8 mouse cellular contexts compared by ENCODE assay signal in genomic region chr15:98108297-98109152, GRCm38 (mm10). TPM values are rescaled to one million over a fixed set of nuclear protein-coding genes. Genes with fewer than 3 reads are reported as not detected.
DNase-seq lines count a peak whose midpoint lies in the region; ATAC-seq and TF ChIP-seq lines count a peak whose summit lies in the region.

No protein-coding gene starts in this region.

- peak overlapping the region; percentile 70 to 86 for H3K4me3 ChIP-seq in MEL (ENCODE audit: control insufficient read depth in 1 of 2, insufficient read depth in 1 of 2, low read depth in 2 of 2, low read length in 2 of 2)
- peak overlapping the region; percentile 70 for H3K4me3 ChIP-seq in forebrain, embryonic 16.5 days (replicated peaks; ENCODE audit: low read length)
- H3K4me3 ChIP-seq in liver, postnatal 0 days (ENCODE audit: low read depth, low read length), result peak overlapping the region; percentile 64
- peak overlapping the region; percentile 54 for H3K4me3 ChIP-seq in neural tube, embryonic 14.5 days (ENCODE audit: low read depth, low read length)

- DNase-seq in MEL (ENCODE audit: low read depth, low spot score), result peak; percentile 99
- peak; percentile 89 to 96 for DNase-seq in cerebellum, adult 18-20 months
- peak; percentile 76 for DNase-seq in heart, postnatal 25 days (ENCODE audit: low spot score)
- peak; percentile 85 for DNase-seq in layer of hippocampus, adult 11-12 months (ENCODE audit: low spot score)
- DNase-seq in liver, postnatal 0 days, result peak; percentile 80
- peak; percentile 87 for DNase-seq in testis, postnatal 10 days (ENCODE audit: low spot score)

- 2% methylated on average over 37 of the region's 37 CpGs for WGBS in forebrain, embryonic 16.5 days
- 3% methylated on average over 37 of the region's 37 CpGs for WGBS in liver, postnatal 0 days (ENCODE audit: insufficient replicate concordance)
- WGBS in neural tube, embryonic 14.5 days, result 3% methylated on average over 37 of the region's 37 CpGs

- TF ChIP-seq POLR2A in MEL (IDR thresholded peaks at IDR 0.05; ENCODE audit: control insufficient read depth in 1 of 2, insufficient read depth in 1 of 2, low read depth in 1 of 2, low read length in 2 of 2, poor library complexity in 1 of 2), result peak; percentile 57 to 76

- no peak for TF ChIP-seq EP300 in MEL (IDR thresholded peaks at IDR 0.05; ENCODE audit: low read depth in 1 of 2, low read length in 2 of 2)
- TF ChIP-seq EP300 in liver, postnatal 0 days (IDR thresholded peaks at IDR 0.05; ENCODE audit: low read depth), result no peak

- intact Hi-C loops in heart, postnatal 25 days (cut with DNase I), result loop anchor here (2.0 kb wide), 1 partner anchor 16 kb away; the partner anchor contains the start of genes Pfkm and Senp1

- peak overlapping the region; percentile 75 for H3K27ac ChIP-seq in MEL (ENCODE audit: control insufficient read depth, low read depth, low read length)
- H3K27ac ChIP-seq in forebrain, embryonic 16.5 days (ENCODE audit: low read length), result peak overlapping the region; percentile 77
- H3K27ac ChIP-seq in liver, postnatal 0 days (ENCODE audit: low read depth), result no peak overlapping the region
- H3K27ac ChIP-seq in neural tube, embryonic 14.5 days (ENCODE audit: low read depth, low read length), result peak overlapping the region; percentile 74

- peak overlapping the region; percentile 69 for H3K9ac ChIP-seq in MEL (ENCODE audit: control insufficient read depth, low read depth, low read length, poor library complexity, severe bottlenecking)
- H3K9ac ChIP-seq in forebrain, embryonic 16.5 days (replicated peaks; ENCODE audit: low read depth, low read length), result peak overlapping the region; percentile 85
- peak overlapping the region; percentile 70 for H3K9ac ChIP-seq in liver, postnatal 0 days (replicated peaks)
- H3K9ac ChIP-seq in neural tube, embryonic 14.5 days (replicated peaks; ENCODE audit: low read depth, low read length), result peak overlapping the region; percentile 74

- H3K4me1 ChIP-seq in MEL (ENCODE audit: control insufficient read depth in 1 of 2, insufficient read depth in 2 of 2, low read length in 2 of 2), result peaks cover 37 to 48% of the 10 kb centered on the region in 2 experiments
- peaks cover 17% of the 10 kb centered on the region for H3K4me1 ChIP-seq in forebrain, embryonic 16.5 days (replicated peaks; ENCODE audit: control insufficient read depth, insufficient read depth, low read length)
- H3K4me1 ChIP-seq in liver, postnatal 0 days (ENCODE audit: insufficient read depth), result peaks cover 12% of the 10 kb centered on the region
- H3K4me1 ChIP-seq in neural tube, embryonic 14.5 days (ENCODE audit: control insufficient read depth, insufficient read depth, low read length), result peaks cover 6% of the 10 kb centered on the region

- H3K27me3 ChIP-seq in MEL (ENCODE audit: control insufficient read depth in 1 of 2, insufficient read depth in 2 of 2, low read length in 2 of 2), result no peaks in the 10 kb centered on the region
- H3K27me3 ChIP-seq in forebrain, embryonic 16.5 days (replicated peaks; ENCODE audit: control insufficient read depth, insufficient read depth, low read length), result no peaks in the 10 kb centered on the region
- H3K27me3 ChIP-seq in liver, postnatal 0 days (ENCODE audit: insufficient read depth, low read length), result no peaks in the 10 kb centered on the region
- H3K27me3 ChIP-seq in neural tube, embryonic 14.5 days (ENCODE audit: control insufficient read depth, insufficient read depth, low read length), result no peaks in the 10 kb centered on the region

- peaks cover 6 to 40% of the 10 kb centered on the region in 2 experiments; a peak in 3 of 4 replicates for H3K36me3 ChIP-seq in MEL (ENCODE audit: control insufficient read depth in 1 of 2, insufficient read depth in 2 of 2, low read length in 2 of 2)
- H3K36me3 ChIP-seq in forebrain, embryonic 16.5 days (ENCODE audit: control insufficient read depth, insufficient read depth), result no peaks in the 10 kb centered on the region; the same call in 1 of the 2 replicates
- 0 out of 2 replicates have a peak, but pooled peaks cover 3% of the 10 kb centered on the region for H3K36me3 ChIP-seq in liver, postnatal 0 days (replicated peaks; ENCODE audit: insufficient read depth, low read length)
- H3K36me3 ChIP-seq in neural tube, embryonic 14.5 days (ENCODE audit: control insufficient read depth, insufficient read depth, low read length), result no peaks in the 10 kb centered on the region

- TF ChIP-seq CTCF in MEL (IDR thresholded peaks at IDR 0.05 in 2 of 3, conservative IDR thresholded peaks at IDR 0.05 in 1 of 3; ENCODE audit: control insufficient read depth in 1 of 3, insufficient read depth in 1 of 3, low read depth in 2 of 3, low read length in 3 of 3, poor library complexity in 1 of 3, severe bottlenecking in 1 of 3), result no peak
- peak; percentile 16; the same call in 1 of the 2 replicates for TF ChIP-seq CTCF in liver, postnatal 0 days (IDR thresholded peaks at IDR 0.05; ENCODE audit: low read depth)

- peak overlapping the region; percentile 54 for H3K4me2 ChIP-seq in forebrain, embryonic 16.5 days (ENCODE audit: low read length)
- H3K4me2 ChIP-seq in liver, postnatal 0 days (ENCODE audit: low read depth, low read length), result peak overlapping the region; percentile 84
- H3K4me2 ChIP-seq in neural tube, embryonic 14.5 days (ENCODE audit: low read depth, low read length), result peak overlapping the region; percentile 51

- ATAC-seq in forebrain, embryonic 16.5 days, result peak; percentile 98
- peak; percentile 94 for ATAC-seq in liver, postnatal 0 days
- ATAC-seq in neural tube, embryonic 14.5 days (ENCODE audit: low read depth), result peak; percentile 94

- peaks cover 9% of the 10 kb centered on the region for H3K79me2 ChIP-seq in MEL (ENCODE audit: control insufficient read depth, insufficient read depth, low read length, poor library complexity)

- H3K9me3 ChIP-seq in MEL (replicated peaks; ENCODE audit: insufficient read depth, low read length), result no peaks in the 10 kb centered on the region
- H3K9me3 ChIP-seq in forebrain, embryonic 16.5 days (ENCODE audit: control insufficient read depth, low read length), result no peaks in the 10 kb centered on the region
- no peaks in the 10 kb centered on the region for H3K9me3 ChIP-seq in liver, postnatal 0 days (ENCODE audit: low read length)
- no peaks in the 10 kb centered on the region for H3K9me3 ChIP-seq in neural tube, embryonic 14.5 days (ENCODE audit: control insufficient read depth, low read length)

- no peak for TF ChIP-seq RAD21 in MEL (IDR thresholded peaks at IDR 0.05; ENCODE audit: low read depth, low read length)

TF ChIP-seq in MEL, 35 proteins besides CTCF, POLR2A, EP300 and RAD21 (continues in another document):
- TF ChIP-seq TAL1 (IDR thresholded peaks at IDR 0.05; ENCODE audit: low read length) (no peak), SIN3A (IDR thresholded peaks at IDR 0.05; ENCODE audit: low read length) (peak; percentile 88; the same call in 1 of the 2 replicates), POLR2AphosphoS5 (IDR thresholded peaks at IDR 0.05; ENCODE audit: borderline replicate concordance, low read depth, low read length) (0 out of 2 replicates have a peak, but pooled peaks have one; percentile 10), MAX (IDR thresholded peaks at IDR 0.05; ENCODE audit: low read length) (peak; percentile 64; the same call in 1 of the 2 replicates), ZC3H11A (IDR thresholded peaks at IDR 0.05; ENCODE audit: low read depth, low read length) (no peak), ETS1 (IDR thresholded peaks at IDR 0.05; ENCODE audit: low read depth, low read length) (peak; percentile 58; the same call in 1 of the 2 replicates), POLR2AphosphoS2 (IDR thresholded peaks at IDR 0.05; ENCODE audit: low read length) (peak; percentile 60; the same call in 1 of the 2 replicates), MXI1 (IDR thresholded peaks at IDR 0.05; ENCODE audit: low read depth, low read length) (peak; percentile 92)

RNA-seq across cellular contexts. Expression of gene Senp1, which starts 15.0 kb away (rescaled TPM):
- 34.1 and 41.4 TPM in 2 replicates for total RNA-seq in MEL (2012; rRNA removed)
- polyA plus RNA-seq in MEL (2012; ENCODE audit: insufficient read depth in 1 of 2, insufficient read length in 2 of 2, low read depth in 1 of 2, low replicate concordance in 2 of 2, missing spikeins in 1 of 2), result 10 to 100 TPM in 1 of 2 experiments, not detected in 1; 96.5 TPM
- polyA plus RNA-seq in forebrain, embryonic 16.5 days (2015; fragmentation: Nextera tagmentation; extraction: Ambion mirVana), result 26.9 and 30.9 TPM in 2 replicates
- total RNA-seq in heart, postnatal 25 days (2021), result 10 to 100 TPM in 1 of 2 experiments, 1 to 10 TPM in 1; 9.9 to 10.2 TPM
- 4.7 and 6.7 TPM in 2 replicates for polyA plus RNA-seq in liver, postnatal 0 days (2015; fragmentation: Nextera tagmentation; extraction: Ambion mirVana)
- polyA plus RNA-seq in neural tube, embryonic 14.5 days (2014; fragmentation: Nextera tagmentation; extraction: Ambion mirVana), result 22.1 and 25.1 TPM in 2 replicates

RNA-seq across cellular contexts. Expression of gene Pfkm, which starts 16.1 kb away (rescaled TPM):
- 96.0 and 150 TPM in 2 replicates for total RNA-seq in MEL (2012; rRNA removed)
- 100 to 1,000 TPM in 1 of 2 experiments, not detected in 1; 125 TPM for polyA plus RNA-seq in MEL (2012; ENCODE audit: insufficient read depth in 1 of 2, insufficient read length in 2 of 2, low read depth in 1 of 2, low replicate concordance in 2 of 2, missing spikeins in 1 of 2)
- 93.3 and 97.0 TPM in 2 replicates for polyA plus RNA-seq in forebrain, embryonic 16.5 days (2015; fragmentation: Nextera tagmentation; extraction: Ambion mirVana)
- total RNA-seq in heart, postnatal 25 days (2021), result 100 to 1,000 TPM; 887 to 925 TPM
- 9.1 and 9.2 TPM in 2 replicates for polyA plus RNA-seq in liver, postnatal 0 days (2015; fragmentation: Nextera tagmentation; extraction: Ambion mirVana)
- polyA plus RNA-seq in neural tube, embryonic 14.5 days (2014; fragmentation: Nextera tagmentation; extraction: Ambion mirVana), result 79.8 and 81.8 TPM in 2 replicates

RNA-seq across cellular contexts. Expression of gene Asb8, which starts 56.9 kb away (rescaled TPM):
- total RNA-seq in MEL (2012; rRNA removed), result 28.7 and 33.1 TPM in 2 replicates
- polyA plus RNA-seq in MEL (2012; ENCODE audit: insufficient read depth in 1 of 2, insufficient read length in 2 of 2, low read depth in 1 of 2, low replicate concordance in 2 of 2, missing spikeins in 1 of 2), result 10 to 100 TPM in 1 of 2 experiments, not detected in 1; 38.2 TPM
- polyA plus RNA-seq in forebrain, embryonic 16.5 days (2015; fragmentation: Nextera tagmentation; extraction: Ambion mirVana), result 48.5 and 51.1 TPM in 2 replicates
- total RNA-seq in heart, postnatal 25 days (2021), result 100 to 1,000 TPM; 102 to 106 TPM
- 23.6 and 24.1 TPM in 2 replicates for polyA plus RNA-seq in liver, postnatal 0 days (2015; fragmentation: Nextera tagmentation; extraction: Ambion mirVana)
- polyA plus RNA-seq in neural tube, embryonic 14.5 days (2014; fragmentation: Nextera tagmentation; extraction: Ambion mirVana), result 66.7 and 74.0 TPM in 2 replicates

RNA-seq across cellular contexts. Expression of gene Ccdc184, which starts 58.4 kb away (rescaled TPM):
- total RNA-seq in MEL (2012; rRNA removed), result not detected in 2 replicates
- under 1 TPM in 1 of 2 experiments, not detected in 1; 0.52 TPM for polyA plus RNA-seq in MEL (2012; ENCODE audit: insufficient read depth in 1 of 2, insufficient read length in 2 of 2, low read depth in 1 of 2, low replicate concordance in 2 of 2, missing spikeins in 1 of 2)
- 29.7 and 50.4 TPM in 2 replicates for polyA plus RNA-seq in forebrain, embryonic 16.5 days (2015; fragmentation: Nextera tagmentation; extraction: Ambion mirVana)
- total RNA-seq in heart, postnatal 25 days (2021), result under 1 TPM; 0.81 to 0.91 TPM
- polyA plus RNA-seq in liver, postnatal 0 days (2015; fragmentation: Nextera tagmentation; extraction: Ambion mirVana), result not detected in 2 replicates
- polyA plus RNA-seq in neural tube, embryonic 14.5 days (2014; fragmentation: Nextera tagmentation; extraction: Ambion mirVana), result 85.9 and 117 TPM in 2 replicates
